Mouse (Mus musculus) thymus, adult 2 months (tissue): Measurements from ENCODE around the gene Olfr92.

Source experiments
- CTCF ChIP-seq: fragments of 200-500 bp; IDR thresholded peaks from 2 replicates; pipeline ENCODE4 v1.5.1; 2012; ENCODE audit warnings: mild to moderate bottlenecking, control low read depth, low read length, moderate library complexity, borderline replicate concordance; ENCODE audit not compliant: control insufficient read depth, poor library complexity, insufficient read depth; ENCODE audit errors: extremely low read depth
- POLR2A ChIP-seq: fragments of 200-500 bp; IDR thresholded peaks from 2 replicates; pipeline ENCODE4 v1.6.1; 2012; ENCODE audit warnings: mild to moderate bottlenecking, low read length, control low read depth, moderate library complexity; ENCODE audit not compliant: control insufficient read depth, poor library complexity, insufficient read depth; ENCODE audit errors: extremely low read depth

- TF ChIP-seq CTCF, result no peak
- no peak for TF ChIP-seq POLR2A
Measured at GRCm38 (mm10) chr17:37070121-37070520, 49.8 kb downstream of the Olfr92 start.
